Mouse (Mus musculus) megakaryocyte, embryonic 14.5 days (primary cell): Measurements from ENCODE around the gene Cyp4f17. TPM values are rescaled to one million over a fixed set of nuclear protein-coding genes. Genes with fewer than 3 reads are reported as not detected.
A peak's percentile ranks its signal among the peaks of the same experiment; 100 is the strongest.
"Not testable (repeated sequence)": the region's sequence is repeated elsewhere in the genome, so short reads cannot be mapped to it uniquely, and the experiment has no call there.

ENCODE experiments used
- H3K27me3 ChIP-seq: replicated peaks from 2 replicates; pipeline ENCODE3; 2012; ENCODE audit warnings: inconsistent platforms
- H3K36me3 ChIP-seq: replicated peaks from 2 replicates; pipeline ENCODE3; 2012; ENCODE audit warnings: low read length, inconsistent platforms, mixed read lengths
- H3K4me1 ChIP-seq: 2 replicates; pipeline ENCODE4 v1.6.1; 2012; ENCODE audit warnings: inconsistent platforms
- H3K4me3 ChIP-seq: replicated peaks from 2 replicates; pipeline ENCODE3; 2012; ENCODE audit warnings: moderate library complexity, mild to moderate bottlenecking, inconsistent platforms
- H3K9me3 ChIP-seq: 2 replicates; pipeline ENCODE4 v1.6.1; 2012; ENCODE audit warnings: inconsistent platforms
- FLI1 ChIP-seq: IDR thresholded peaks from 2 replicates; pipeline ENCODE4 v1.6.1; 2012; ENCODE audit warnings: low read length, inconsistent platforms, mixed read lengths
- GATA1 ChIP-seq: IDR thresholded peaks from 3 replicates; pipeline ENCODE4 v1.6.1; 2012; ENCODE audit warnings: mixed read lengths, low read length, inconsistent platforms, borderline replicate concordance
- polyA plus RNA-seq: library from polyadenylated mRNA; stranded (reverse); fragments of >175 nt; gene quantifications from 2 replicates; pipeline ENCODE4 v1.2.3, GENCODE M21; 2012; ENCODE audit warnings: low replicate concordance; ENCODE audit not compliant: insufficient read depth

The Cyp4f17 gene
- polyA plus RNA-seq, 1 experiment: 0.67 TPM

- Histone ChIP-seq H3K4me1 (peaks cover 17% of the 10 kb centered on the region), H3K4me3 (peak overlapping the region; percentile 86), H3K36me3 (peaks cover 12% of the 10 kb centered on the region), H3K9me3 (no peaks in the 10 kb centered on the region), H3K27me3 (no peaks in the 10 kb centered on the region)
- no peak for TF ChIP-seq GATA1
- TF ChIP-seq FLI1: no peak
Observed at GRCm38 (mm10) chr17:32550900-32551770, 45.3 kb downstream of the Cyp4f17 start.

- H3K27me3 ChIP-seq, H3K36me3 ChIP-seq, H3K9me3 ChIP-seq, H3K4me3 ChIP-seq: not testable (repeated sequence)
- H3K4me1 ChIP-seq: peaks cover 17% of the 10 kb centered on the region
Observed at GRCm38 (mm10) chr17:32553016-32553415, 47.2 kb downstream of the Cyp4f17 start.

GRCm38 (mm10) chr17:32554368-32554767, 48.5 kb downstream of the Cyp4f17 start:
- H3K4me3 ChIP-seq, H3K36me3 ChIP-seq, H3K27me3 ChIP-seq, H3K9me3 ChIP-seq: not testable (repeated sequence)
- H3K4me1 ChIP-seq: peaks cover 17% of the 10 kb centered on the region

- H3K4me1 ChIP-seq, H3K27me3 ChIP-seq, H3K4me3 ChIP-seq, H3K36me3 ChIP-seq: not testable (repeated sequence)
- H3K9me3 ChIP-seq: peaks cover 11% of the 10 kb centered on the region
Observed at GRCm38 (mm10) chr17:32563301-32563700, 57.5 kb downstream of the Cyp4f17 start.

- not testable (repeated sequence) for H3K36me3 ChIP-seq, H3K27me3 ChIP-seq, H3K9me3 ChIP-seq, H3K4me1 ChIP-seq, H3K4me3 ChIP-seq
Observed at GRCm38 (mm10) chr17:32573286-32573685, 67.4 kb downstream of the Cyp4f17 start.

- Histone ChIP-seq H3K9me3 (peaks cover 17% of the 10 kb centered on the region), H3K36me3 (no peaks in the 10 kb centered on the region), H3K4me1 (peaks cover 6% of the 10 kb centered on the region; the same call in 1 of the 2 replicates), H3K27me3 (peaks cover 2% of the 10 kb centered on the region), H3K4me3 (no peak overlapping the region)
- TF ChIP-seq FLI1: no peak
- TF ChIP-seq GATA1: no peak
Observed at GRCm38 (mm10) chr17:32577496-32578186, 71.8 kb downstream of the Cyp4f17 start.

Other genes starting within 250 kb of the Cyp4f17 start
- 125 and 148 TPM in 2 replicates for gene Brd4, start 221.3 kb upstream of the Cyp4f17 start, polyA plus RNA-seq
- gene Akap8, start 184.8 kb upstream of the Cyp4f17 start, polyA plus RNA-seq: 67.7 and 79.9 TPM in 2 replicates
- 93.3 and 157 TPM in 2 replicates for gene Akap8l, start 155.4 kb upstream of the Cyp4f17 start, polyA plus RNA-seq
- 32.7 and 47.1 TPM in 2 replicates for gene Wiz, start 116.6 kb upstream of the Cyp4f17 start, polyA plus RNA-seq
- 26.2 and 250 TPM in 2 replicates for gene Rasal3, start 102.5 kb upstream of the Cyp4f17 start, polyA plus RNA-seq
- 2.0 and 3.2 TPM in 2 replicates for gene Pglyrp2, start 81.9 kb upstream of the Cyp4f17 start, polyA plus RNA-seq
- not detected in 2 replicates for gene Cyp4f39, start 53.3 kb upstream of the Cyp4f17 start, polyA plus RNA-seq
- gene Cyp4f16, start 30.5 kb downstream of the Cyp4f17 start, polyA plus RNA-seq: 2.1 and 5.3 TPM in 2 replicates
- gene Cyp4f37, start 115.3 kb downstream of the Cyp4f17 start, polyA plus RNA-seq: 0.15 TPM in 1 of 2 replicates, not detected in the other
- 0.74 and 22.2 TPM in 2 replicates for gene Cyp4f40, start 152.8 kb downstream of the Cyp4f17 start, polyA plus RNA-seq
- gene Cyp4f15, start 179.6 kb downstream of the Cyp4f17 start, polyA plus RNA-seq: not detected in 2 replicates